Mouse (Mus musculus): ENCODE data around the gene Palm2. TPM values are rescaled to one million over a fixed set of nuclear protein-coding genes. Genes with fewer than 3 reads are reported as not detected.

Gene Palm2
- total and polyA plus RNA-seq, 3 experiments, result not detected

GRCm38 (mm10) chr4:57424011-57424410 lies 10.0 kb upstream of the Palm2 start:
- Histone ChIP-seq H3K4me1 (ENCODE audit: control insufficient read depth in 1 of 2, insufficient read depth in 2 of 2, low read length in 2 of 2) (no peaks in the 10 kb centered on the region), H3K27me3 (ENCODE audit: control insufficient read depth in 1 of 2, insufficient read depth in 2 of 2, low read length in 2 of 2) (peaks cover 0 to 1% of the 10 kb centered on the region in 2 experiments; a peak in 1 of 4 replicates), H3K9me3 (replicated peaks; ENCODE audit: insufficient read depth, low read length) (no peaks in the 10 kb centered on the region), H3K79me2 (ENCODE audit: control insufficient read depth, insufficient read depth, low read length, poor library complexity) (no peaks in the 10 kb centered on the region), H3K4me3 (ENCODE audit: control insufficient read depth in 1 of 2, insufficient read depth in 1 of 2, low read depth in 2 of 2, low read length in 2 of 2) (no peak overlapping the region), H3K36me3 (ENCODE audit: control insufficient read depth in 1 of 2, insufficient read depth in 2 of 2, low read length in 2 of 2) (no peaks in the 10 kb centered on the region), H3K27ac (ENCODE audit: control insufficient read depth, low read depth, low read length) (no peak overlapping the region), H3K9ac (ENCODE audit: control insufficient read depth, low read depth, low read length, poor library complexity, severe bottlenecking) (no peak overlapping the region)
- TF ChIP-seq CHD1 (IDR thresholded peaks at IDR 0.05; ENCODE audit: low read depth, low read length) (no peak), NRF1 (IDR thresholded peaks at IDR 0.05; ENCODE audit: insufficient read depth, low read depth, low read length, poor library complexity, severe bottlenecking) (no peak), ZMIZ1 (IDR thresholded peaks at IDR 0.05; ENCODE audit: low read depth, low read length) (no peak), MAX (IDR thresholded peaks at IDR 0.05; ENCODE audit: low read length) (no peak), EP300 (IDR thresholded peaks at IDR 0.05; ENCODE audit: low read depth in 1 of 2, low read length in 2 of 2) (no peak), USF1 (IDR thresholded peaks at IDR 0.05; ENCODE audit: low read depth, low read length) (no peak), E2F4 (IDR thresholded peaks at IDR 0.05; ENCODE audit: borderline replicate concordance, low read depth, low read length) (no peak), SMC3 (IDR thresholded peaks at IDR 0.05; ENCODE audit: low read depth, low read length) (no peak), ZKSCAN1 (IDR thresholded peaks at IDR 0.05; ENCODE audit: low read depth, low read length) (no peak), TCF12 (IDR thresholded peaks at IDR 0.05; ENCODE audit: low read depth, low read length) (no peak), RAD21 (IDR thresholded peaks at IDR 0.05; ENCODE audit: low read depth, low read length) (no peak), MXI1 (IDR thresholded peaks at IDR 0.05; ENCODE audit: low read depth, low read length) (no peak)
- no peak for DNase-seq (ENCODE audit: low read depth, low spot score)

DNA sequence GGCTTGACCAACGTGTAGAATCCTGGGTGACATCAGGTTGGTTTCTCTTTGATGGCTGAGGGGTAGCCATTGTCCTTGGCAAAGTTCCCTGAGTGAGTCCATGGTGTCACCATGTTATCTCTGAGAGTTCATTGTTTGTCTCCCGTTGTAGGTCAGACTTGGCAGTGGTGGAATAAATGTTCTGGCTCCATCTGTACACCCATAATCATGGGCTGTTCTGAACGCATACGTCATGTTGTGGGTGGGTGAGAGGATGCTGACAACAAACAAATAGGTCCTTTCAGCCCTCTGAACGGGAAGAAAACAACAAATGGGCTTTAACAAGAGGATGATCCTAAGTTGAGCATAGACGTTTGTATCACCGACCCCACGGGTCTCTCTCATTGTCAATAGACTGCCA lies 5.7 kb upstream of the Palm2 start:
- H3K4me3 ChIP-seq (ENCODE audit: control insufficient read depth in 1 of 2, insufficient read depth in 1 of 2, low read depth in 2 of 2, low read length in 2 of 2), result no peak overlapping the region
- TF ChIP-seq MYB (IDR thresholded peaks at IDR 0.05; ENCODE audit: low read depth, low read length), result no peak
- no peaks in the 10 kb centered on the region for H3K9me3 ChIP-seq (replicated peaks; ENCODE audit: insufficient read depth, low read length)
- no peak for DNase-seq (ENCODE audit: low read depth, low spot score)
- peaks cover 0 to 1% of the 10 kb centered on the region in 2 experiments; a peak in 1 of 4 replicates for H3K27me3 ChIP-seq (ENCODE audit: control insufficient read depth in 1 of 2, insufficient read depth in 2 of 2, low read length in 2 of 2)
- no peak overlapping the region for H3K9ac ChIP-seq (ENCODE audit: control insufficient read depth, low read depth, low read length, poor library complexity, severe bottlenecking)
- H3K27ac ChIP-seq (ENCODE audit: control insufficient read depth, low read depth, low read length), result no peak overlapping the region
- no peaks in the 10 kb centered on the region for H3K36me3 ChIP-seq (ENCODE audit: control insufficient read depth in 1 of 2, insufficient read depth in 2 of 2, low read length in 2 of 2)
- no peaks in the 10 kb centered on the region for H3K4me1 ChIP-seq (ENCODE audit: control insufficient read depth in 1 of 2, insufficient read depth in 2 of 2, low read length in 2 of 2)
- no peaks in the 10 kb centered on the region for H3K79me2 ChIP-seq (ENCODE audit: control insufficient read depth, insufficient read depth, low read length, poor library complexity)

- H3K27ac ChIP-seq (ENCODE audit: control insufficient read depth, low read depth, low read length), result no peak overlapping the region
- H3K9me3 ChIP-seq (replicated peaks; ENCODE audit: insufficient read depth, low read length), result no peaks in the 10 kb centered on the region
- no peak for DNase-seq (ENCODE audit: low read depth, low spot score)
- TF ChIP-seq RCOR1 (IDR thresholded peaks at IDR 0.05; ENCODE audit: low read depth, low read length), result no peak
- H3K4me1 ChIP-seq (ENCODE audit: control insufficient read depth in 1 of 2, insufficient read depth in 2 of 2, low read length in 2 of 2), result no peaks in the 10 kb centered on the region
- no peaks in the 10 kb centered on the region for H3K79me2 ChIP-seq (ENCODE audit: control insufficient read depth, insufficient read depth, low read length, poor library complexity)
- no peaks in the 10 kb centered on the region for H3K27me3 ChIP-seq (ENCODE audit: control insufficient read depth in 1 of 2, insufficient read depth in 2 of 2, low read length in 2 of 2)
- H3K36me3 ChIP-seq (ENCODE audit: control insufficient read depth in 1 of 2, insufficient read depth in 2 of 2, low read length in 2 of 2), result no peaks in the 10 kb centered on the region
- no peak overlapping the region for H3K9ac ChIP-seq (ENCODE audit: control insufficient read depth, low read depth, low read length, poor library complexity, severe bottlenecking)
- H3K4me3 ChIP-seq (ENCODE audit: control insufficient read depth in 1 of 2, insufficient read depth in 1 of 2, low read depth in 2 of 2, low read length in 2 of 2), result no peak overlapping the region
These were observed 786 bp downstream of the Palm2 start for GRCm38 (mm10) chr4:57434705-57435360.

Data from MEL (cell line).